Mouse (Mus musculus) brain, embryonic 18.5 days (tissue): ENCODE measurements at regions not wholly inside any gene's neighbourhood (a gene's known extent, or its start where the extent isn't known, plus 50 kb on each side); places are given as distances from the start of the nearest gene placed in this dataset.
"Not testable (repeated sequence)": the region's sequence is repeated elsewhere in the genome, so short reads cannot be mapped to it uniquely, and the experiment has no call there.

Experiments used
- DNase-seq: peaks from one replicate; pipeline ENCODE4 v3.0.0-alpha.2; 2012; ENCODE audit warnings: low read depth, low spot score

DNA sequence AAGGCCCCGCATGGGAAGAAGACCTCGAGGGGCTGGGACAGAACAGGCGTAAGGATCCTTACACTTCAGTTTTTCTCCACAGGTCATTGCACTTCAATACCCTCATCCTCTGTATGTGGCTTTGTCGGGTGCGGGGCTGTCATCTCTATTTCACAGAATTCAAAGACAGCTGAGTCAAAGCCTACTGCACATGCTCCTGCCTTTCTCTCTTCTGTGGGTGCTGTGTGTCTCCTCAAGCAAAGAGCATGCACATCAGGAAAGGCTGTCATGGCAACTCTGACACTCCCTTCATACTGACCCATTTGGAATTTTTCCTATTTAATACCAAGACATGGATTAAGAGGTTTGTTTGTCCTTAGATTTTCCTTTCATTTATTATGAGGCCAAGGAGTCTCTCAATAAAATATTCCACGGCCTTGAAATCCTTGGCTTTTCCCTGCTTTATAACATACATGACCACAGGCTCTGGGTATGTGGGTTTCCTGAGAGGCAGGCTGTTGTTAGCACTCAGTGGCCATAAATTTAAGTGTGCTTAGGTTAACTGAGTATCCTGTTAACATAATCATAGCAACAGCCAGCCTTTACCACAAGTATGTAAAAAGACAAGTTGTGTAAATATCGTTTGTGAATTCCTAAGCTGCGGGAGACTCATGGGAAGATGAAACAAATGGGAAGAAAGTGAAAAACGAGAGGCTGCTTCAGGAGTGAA, 574.5 kb downstream of the Dcdc2c start:
- no peak for DNase-seq

DNA sequence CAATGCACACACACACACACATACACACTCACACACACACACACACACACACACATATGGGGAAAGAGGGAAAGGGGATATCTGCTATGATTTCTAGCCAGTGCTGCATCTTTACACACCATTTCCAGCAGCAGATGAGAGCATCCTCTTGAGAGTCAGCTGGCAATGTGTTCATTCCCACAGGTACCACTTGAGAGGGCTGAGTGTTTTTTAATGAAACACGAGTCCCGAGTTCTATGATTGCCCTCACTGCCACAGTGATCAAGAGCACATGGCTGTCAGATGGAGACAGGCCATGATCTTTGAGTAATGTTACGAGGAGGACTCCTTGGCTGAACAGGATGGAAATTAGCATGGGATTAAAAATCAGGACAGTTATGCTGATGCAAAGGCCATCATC, 589.3 kb downstream of the Dcdc2c start:
- no peak for DNase-seq

DNA sequence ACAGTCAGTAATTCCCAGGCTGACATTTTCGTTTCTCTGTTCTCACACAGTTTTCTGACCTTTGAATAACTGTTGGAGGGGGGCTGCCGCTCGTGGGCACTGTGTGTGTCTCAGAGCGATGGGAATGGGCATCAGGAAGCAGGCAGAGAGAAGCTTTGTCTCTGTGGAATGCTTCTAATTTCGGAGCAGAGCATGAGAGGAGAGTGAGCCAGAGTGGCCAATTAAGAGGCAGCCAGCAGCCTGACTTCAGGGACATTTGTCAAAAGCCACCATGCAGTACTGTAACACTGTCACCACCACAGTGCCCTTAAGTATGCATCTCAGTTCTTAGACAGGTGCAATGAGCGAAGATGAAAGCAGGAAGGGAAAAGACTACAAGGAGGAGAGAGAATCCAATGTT, 592.1 kb downstream of the Dcdc2c start:
- no peak for DNase-seq

DNA sequence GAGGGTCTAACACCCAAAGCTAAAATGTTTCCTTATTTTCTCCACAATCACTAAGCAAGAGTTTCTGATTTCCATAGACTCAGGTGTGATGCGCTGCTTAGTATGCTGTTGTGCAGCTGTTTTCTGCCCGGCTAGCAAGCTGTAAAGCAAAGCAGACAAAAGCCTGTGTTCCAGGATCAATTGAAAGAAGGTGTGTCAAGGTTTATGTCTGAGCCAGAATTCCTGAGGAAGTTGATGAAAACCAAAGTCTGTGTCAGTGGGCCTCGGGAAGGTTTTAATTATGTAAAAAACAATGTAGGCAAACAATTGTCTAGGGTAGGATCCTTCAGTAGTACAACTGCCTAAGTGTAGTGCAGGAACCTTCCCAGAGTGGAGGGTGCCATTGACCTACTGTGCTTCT, 604.6 kb downstream of the Dcdc2c start:
- DNase-seq, result no peak

DNA sequence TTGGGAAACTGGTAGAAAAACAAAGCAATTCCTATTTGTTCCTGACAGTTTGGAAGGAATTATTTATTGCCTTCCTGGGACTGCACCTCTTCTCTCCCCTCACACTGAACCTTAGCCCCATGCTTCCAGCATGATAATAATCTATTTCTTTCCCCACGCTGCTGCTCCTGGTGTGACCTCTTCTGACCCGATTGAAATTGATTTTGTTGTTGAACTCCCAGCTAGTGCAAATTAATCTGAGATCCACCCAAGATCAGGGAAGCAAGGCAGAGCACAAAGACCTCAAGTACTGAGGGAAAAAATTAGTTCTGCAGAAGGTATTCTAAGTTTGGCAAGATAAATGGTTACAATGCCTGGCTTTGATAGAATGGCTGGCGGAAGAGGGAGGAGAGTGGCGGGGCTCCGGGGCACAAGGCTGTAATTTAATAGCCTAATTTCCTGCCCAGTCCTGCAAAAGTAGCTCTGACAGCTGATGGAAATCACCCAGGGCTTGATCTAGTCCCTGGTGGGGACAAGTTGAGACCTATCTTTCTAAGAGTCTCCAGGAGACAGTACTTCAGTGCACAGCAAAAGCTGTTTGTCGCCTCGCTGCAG, 604.6 kb upstream of the Sox11 start:
- no peak for DNase-seq

DNA sequence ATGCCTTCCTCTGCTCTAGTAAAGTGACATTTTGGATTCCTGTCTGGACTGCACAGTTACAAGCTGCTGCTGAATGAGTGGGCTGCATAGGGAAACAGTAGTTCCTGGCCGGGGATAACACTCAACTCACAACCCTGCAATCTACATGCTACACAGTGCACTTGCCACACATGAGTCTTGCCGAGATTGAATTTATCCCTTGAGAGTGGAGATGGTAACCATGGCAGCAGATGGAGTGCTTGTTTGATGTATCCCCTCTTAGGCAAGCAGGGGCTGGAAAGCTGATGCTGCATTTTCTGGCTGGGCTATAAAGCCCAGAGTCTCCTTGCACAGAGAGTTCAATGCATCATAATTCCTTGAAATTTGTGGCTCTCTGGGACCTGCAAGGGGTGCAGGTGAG, 603.0 kb upstream of the Sox11 start:
- peak; percentile 80 for DNase-seq

DNA sequence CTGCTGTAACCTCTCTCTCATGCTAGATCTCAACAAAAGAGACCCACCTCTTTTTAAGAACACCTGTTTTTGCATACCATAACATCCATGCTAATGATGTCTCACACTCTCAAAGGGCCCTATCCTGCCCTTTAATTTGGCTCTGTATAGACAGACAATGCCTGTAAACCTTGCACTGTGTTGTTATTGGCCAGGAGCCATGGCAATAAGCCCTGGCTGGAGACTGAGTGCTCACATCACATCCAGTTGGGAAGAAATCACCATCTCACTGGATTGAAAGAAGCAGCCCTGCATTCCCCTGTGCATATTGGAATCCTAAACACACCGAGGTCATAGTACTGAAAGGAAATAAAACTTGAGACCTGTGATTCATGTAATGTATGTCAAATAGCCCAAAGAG, 598.7 kb upstream of the Sox11 start:
- DNase-seq, result no peak

DNA sequence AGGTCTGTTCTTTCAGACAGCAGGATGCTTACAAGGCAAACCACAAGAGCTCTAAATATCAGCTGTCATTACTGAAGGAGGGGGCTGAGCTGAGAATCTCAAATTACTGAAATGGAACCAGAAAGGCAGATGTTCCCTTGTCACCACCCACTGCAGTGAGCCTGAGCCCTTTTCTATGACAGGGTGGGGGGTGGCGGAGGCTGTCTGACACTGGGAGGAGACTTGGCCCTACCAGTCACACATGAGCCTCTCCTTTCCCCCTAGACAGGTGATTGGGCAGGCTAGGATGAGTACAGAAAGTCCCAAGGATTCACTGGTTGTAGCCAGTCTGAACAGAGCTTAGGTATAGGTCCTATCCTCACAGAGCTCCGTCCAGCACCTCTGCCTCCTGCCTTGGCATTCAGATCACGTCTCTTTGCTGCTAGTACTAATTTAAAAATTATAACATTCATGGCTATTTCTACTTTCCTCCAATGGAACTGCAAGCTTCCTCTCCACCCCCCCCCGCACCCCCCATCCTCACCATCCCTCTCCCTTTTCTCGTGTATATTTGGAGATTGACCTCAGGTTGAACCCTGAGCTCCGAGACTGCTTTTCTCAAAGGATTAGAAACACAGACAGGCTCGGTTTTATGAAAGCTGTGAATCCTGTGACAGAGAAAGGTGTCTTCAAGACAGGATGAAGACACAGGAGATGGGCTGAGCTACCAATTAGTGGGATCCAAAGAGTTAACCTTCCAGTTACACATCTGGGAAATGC, 590.2 kb upstream of the Sox11 start:
- no peak for DNase-seq

DNA sequence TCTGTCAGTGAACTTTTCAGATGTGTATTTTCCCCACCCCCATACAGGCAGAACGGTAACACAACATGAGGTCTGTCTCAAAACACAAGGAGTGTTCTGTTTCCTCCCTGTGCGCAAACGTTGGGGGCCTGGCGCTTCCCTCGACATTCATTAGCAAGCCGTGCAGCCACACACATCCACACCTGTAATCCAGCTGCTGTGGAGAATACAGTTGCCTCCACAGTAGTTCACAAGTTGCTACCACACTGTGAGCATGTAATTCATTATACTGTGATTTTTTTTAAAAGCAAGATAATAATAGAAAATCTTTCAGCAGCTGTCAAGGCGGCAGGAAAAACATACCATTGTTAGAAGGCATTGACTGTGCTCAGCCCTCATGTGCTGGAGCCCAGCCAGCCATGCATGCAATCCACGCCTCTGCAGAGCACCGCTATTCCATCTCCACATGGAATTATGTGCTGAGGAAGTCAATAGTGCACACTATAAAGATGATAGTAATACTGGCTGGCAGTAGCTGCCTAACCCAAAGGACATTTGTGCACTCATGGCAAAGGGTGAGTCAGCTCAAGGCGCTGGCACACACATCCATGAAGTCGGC, 586.1 kb upstream of the Sox11 start:
- DNase-seq, result no peak

DNA sequence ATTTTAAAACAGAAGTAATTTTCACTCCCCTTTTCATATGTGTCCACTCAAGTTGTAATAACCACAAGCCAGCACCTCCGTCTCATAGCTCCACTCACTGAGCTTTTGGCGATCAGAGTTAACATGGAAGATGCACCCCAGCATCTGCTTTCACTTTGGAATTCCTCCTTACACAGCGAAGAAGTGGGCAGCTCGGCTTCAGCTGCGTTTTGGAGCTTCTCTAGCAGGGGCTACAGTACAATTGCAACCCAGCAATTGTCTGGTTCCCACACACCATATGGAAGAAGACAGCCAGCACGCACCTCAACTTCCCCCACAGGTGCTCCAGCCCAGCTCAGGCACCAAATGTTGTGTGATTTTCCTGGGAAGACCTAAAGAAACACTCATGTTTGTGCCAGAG, 584.4 kb upstream of the Sox11 start:
- DNase-seq, result no peak

DNA sequence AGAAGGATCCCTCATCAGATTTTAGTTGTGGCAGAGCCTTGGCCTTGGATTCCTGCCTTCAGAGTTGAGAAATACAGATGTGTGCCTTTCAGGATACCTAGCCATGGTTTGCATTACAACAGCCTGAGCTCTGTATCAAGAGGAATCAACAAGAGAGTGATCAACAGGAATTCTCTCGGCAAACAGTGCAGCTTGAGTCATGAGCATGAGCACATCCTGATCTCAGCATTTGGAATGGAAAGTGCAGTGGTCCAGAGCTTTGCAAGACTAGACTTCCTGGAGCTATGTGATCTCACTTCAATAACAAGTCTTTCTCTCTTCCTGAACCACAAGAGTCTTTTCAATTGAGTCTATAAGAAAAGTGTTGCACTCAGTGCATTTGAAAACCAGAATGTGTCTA, 578.2 kb upstream of the Sox11 start:
- DNase-seq, result no peak

DNA sequence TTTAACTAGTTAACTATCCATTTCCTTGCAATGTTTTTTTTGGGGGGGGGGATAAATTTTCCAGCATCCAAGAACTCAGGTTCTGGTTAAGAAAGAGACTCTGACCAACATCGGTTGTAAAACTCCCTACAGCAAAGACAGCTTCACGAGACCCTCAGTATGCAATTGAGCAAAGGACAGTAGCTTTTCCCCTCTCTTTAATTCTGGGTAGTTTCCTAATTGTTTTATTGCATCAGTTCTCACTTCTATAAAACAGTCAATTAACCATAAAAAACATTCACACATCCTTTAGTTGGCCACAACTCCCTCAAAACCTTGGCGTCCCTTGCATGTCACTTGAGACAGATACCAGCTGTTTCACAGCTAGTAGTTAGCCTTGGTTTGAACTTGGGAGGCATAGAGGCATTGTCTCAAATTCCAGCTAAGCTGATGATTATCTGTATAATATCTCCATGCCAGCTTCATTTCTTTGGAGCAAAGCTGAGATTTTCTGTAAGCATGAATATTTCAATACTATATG, 574.1 kb upstream of the Sox11 start:
- no peak for DNase-seq

DNA sequence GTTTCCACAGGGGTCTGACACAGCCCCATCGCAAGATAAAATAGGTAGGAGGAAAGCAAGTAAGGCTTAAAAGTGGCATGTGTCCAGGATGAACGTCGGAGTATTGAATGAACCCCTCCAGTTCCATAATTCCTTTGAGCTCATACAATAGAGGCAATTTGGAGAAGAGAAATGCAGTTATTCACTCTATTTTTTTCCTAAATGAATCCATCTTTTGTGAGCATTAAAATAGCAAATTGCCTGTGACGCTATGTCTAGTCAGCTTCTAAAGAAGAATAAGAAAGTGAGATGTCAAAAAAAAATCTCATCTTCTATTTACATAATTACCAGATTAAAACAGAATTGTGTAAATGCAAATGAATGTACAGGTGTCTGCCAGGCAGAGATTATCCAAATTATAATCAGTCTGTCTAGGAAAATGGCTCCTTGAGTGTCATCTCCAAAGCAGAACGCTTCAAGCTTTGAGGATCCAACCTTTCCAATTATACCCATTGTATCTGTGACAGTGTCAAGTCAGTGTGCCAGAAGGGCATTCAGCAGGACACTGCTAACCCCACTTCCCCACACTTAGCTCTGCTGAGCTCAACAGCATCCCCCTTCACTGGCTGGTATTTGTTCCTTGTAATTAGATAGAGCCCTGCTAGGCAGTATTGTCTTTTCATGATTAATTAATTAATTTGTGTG, 567.2 kb upstream of the Sox11 start:
- DNase-seq, result no peak

DNA sequence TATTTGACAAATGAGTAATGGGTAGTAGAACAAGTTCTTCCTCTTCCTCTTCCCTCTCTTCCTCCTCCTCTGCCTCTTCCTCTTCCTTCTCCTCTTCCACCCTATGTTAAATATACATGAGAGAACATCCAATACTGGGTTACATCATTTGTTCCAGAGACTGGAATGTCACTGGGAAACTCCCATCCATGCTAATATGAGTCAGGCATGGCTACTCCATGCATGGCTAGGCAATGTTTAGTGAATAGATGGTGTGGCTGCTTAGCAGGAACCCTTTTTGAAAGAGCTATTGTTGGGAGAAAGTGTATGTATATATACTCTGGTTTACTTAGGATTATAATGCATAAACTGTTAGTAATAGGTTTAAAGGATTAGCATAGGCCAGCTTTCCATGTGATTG, 554.3 kb upstream of the Sox11 start:
- DNase-seq, result not testable (repeated sequence)

DNA sequence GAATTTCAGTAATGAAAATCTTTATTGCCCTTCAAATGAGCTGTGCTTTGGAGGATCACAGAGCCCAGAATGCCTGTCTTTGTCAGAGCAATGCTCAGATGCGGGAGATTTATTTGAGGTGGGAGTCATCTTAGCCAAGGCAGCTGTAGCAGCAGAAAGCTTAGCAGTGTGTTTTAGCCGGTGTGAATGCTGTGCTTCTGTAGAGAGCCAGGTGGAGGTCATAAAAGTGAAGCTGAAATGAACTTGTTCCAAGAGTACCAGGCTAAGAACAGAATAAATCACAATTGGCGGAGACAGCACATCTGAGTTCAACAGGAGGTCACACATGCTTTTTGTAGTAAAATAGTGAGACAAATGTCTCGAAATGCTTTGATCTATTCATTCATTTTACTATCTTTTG, 539.3 kb upstream of the Sox11 start:
- DNase-seq, result no peak

DNA sequence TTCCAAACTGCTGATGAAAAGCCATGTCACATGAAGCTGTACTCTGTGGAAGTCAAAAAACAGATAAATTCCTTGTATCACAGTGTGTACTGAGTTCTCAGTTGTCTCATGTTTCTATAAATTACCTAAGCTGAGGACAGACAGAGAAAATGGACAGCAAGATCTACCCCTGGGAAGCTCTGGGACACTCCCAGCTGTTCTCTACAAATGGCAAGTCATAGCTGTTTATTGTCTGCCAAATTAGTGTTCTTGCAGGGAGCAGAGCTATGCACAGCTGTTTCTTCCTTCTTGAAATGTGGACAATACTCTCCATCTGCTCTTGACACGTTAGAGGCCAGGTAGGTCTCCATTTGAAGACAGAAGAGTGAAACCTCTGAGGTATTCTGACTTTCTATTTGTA, 524.0 kb upstream of the Sox11 start:
- DNase-seq, result no peak

DNA sequence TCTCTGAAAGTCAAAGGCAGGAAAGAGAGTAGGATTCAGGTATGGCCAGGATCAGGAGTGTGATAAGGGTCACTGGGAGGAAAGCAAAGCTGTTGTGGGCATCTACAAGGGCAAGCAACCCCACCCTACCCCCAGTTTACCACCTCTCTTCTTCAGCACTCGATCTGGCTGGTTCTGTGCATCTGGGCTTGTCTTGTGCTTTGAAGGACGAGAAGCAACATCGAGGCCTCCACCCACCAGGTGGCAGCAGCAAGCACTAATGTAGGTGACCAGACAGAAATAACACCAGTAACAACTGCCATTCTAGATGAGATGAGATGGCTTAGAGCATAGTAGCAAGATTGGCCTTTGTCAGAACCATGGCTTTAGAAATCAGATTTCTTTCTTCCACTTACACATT, 507.2 kb upstream of the Sox11 start:
- no peak for DNase-seq

DNA sequence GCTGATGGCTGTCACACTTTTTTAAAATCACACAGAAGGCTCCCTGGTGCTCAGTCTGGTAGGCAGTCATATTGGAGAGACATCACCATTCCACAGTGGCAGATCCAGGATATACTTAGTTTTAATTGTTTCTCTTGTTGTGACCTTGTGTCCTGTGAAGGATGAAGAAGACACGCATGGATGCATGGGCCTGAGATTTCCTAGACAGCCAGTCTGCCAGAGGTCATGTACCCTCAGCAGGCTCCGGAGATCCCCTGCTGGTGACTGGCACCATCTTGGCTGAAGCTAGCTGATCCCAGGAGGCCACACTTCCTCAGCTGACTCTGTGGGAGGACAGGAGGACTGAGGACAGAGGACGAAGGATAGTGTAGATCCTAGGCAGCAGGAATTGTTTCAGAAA, 506.7 kb upstream of the Sox11 start:
- no peak for DNase-seq

DNA sequence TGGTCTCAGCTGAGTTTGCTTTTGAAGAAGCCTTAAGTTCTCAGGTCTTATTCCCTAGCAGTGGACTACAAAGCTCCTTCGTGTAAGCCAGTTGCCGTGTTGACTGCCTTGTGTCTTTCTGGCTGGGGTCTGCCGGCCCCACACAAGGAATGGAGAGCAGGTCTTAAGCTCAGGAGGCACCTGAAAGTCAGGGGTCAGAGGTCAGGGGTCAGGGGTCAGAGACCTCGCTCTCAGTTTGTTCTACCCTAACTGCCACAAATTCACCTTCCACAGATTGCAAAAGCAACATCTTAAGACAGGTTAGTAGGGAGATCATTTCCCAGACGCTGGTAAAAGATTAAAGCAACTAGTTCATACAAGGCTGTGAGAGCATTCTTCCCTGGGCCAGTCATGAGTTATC, 505.8 kb upstream of the Sox11 start:
- DNase-seq, result no peak

DNA sequence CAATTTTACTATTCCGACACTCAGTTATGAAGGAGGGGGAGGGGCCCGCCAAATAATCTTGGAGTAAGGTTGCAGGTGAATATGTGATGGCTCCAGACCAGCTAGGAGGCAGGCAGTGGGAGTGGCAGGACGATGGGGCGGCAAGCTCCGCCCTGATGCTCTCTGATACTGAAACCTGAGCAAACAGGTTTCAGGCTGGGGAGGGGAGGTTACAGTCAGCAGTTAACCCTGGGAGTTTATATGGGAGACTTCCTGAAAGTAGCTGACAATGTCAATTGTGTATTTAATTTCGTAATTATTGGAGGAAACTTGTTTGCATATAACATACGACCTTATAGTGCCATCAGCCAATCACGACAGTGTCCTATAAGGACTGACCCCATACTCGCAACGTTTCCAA, 505.0 kb upstream of the Sox11 start:
- DNase-seq, result no peak

DNA sequence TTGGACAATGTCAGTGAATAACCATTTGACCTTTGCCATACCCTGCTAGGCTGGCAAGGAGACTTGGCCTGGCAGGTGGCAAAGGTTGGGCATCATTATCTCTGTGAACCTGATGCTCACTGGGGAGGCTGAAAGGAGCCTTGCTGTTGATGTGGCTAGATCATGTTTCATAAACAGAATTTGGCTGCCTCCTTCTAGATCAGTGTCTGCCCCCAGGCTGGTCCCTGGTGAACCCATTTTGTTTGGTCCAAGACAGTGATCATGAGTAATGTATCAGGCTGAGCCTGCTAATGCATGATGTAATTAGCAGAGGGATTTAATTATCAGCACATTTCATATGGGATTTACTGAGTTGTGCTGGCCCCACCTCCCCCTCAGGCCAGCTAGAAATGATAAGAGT, 502.6 kb upstream of the Sox11 start:
- no peak for DNase-seq

DNA sequence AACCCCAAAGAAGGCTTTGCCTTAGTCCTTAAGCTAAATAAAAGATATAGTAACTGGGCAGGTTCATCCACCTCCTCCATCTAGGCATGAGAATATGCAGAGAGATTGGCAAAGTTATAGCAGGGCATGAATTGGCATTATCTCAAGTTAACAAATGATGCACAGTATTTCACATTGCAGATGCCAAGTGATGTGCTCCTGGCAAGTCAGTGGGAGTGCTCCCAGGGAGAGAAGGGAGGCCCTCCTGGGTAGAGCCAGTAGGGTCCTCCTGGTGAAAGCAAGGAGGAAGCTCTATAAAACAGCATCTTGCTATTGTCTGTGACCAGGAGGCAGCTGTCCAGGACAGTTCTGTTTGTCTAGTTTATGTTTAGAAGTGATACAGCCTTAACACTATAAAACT, 496.6 kb upstream of the Sox11 start:
- DNase-seq, result no peak
